Mouse (Mus musculus): ENCODE data around the gene Nrp1. TPM values are rescaled to one million over a fixed set of nuclear protein-coding genes. Genes with fewer than 3 reads are reported as not detected.

Gene Nrp1
- polyA plus RNA-seq, 1 experiment: 6.0 TPM

DNA sequence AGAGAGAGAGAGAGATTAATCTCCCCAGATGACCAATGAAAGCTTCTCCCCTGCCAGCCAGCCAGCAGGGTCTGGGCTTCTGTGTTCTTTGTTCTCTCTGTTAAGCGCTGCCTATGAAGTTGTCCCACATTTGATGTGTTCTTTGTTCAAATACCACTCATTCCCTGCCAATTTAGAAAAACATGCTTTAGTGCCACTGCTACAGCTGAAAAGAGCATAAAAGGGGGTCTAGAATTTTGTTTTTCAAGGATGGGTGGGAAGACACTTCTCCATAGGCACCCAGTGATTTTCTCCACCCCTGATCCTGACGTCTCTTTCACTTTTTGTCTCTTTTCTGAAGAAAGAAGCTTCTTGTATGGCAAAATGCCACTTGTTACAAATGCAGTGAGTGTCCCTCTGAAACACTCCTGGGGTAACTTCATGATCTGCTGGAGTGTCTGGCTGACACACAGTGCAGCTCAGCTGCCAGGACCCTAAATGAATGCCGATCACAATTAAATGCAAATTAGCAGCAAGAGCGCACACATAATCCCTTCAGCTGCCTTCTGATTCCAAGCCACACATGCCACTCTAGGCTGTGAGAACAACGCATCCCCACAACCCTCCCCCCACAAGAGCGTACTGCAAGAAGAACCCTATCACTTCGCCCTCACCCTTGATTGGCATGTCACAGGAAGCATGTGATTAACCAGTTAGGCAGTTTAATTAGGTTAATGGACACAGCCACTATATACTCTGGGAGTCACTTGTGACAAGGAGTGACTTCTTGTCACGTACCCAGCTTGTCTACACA is 170.4 kb downstream of the Nrp1 start:
- 76% methylated on average over 8 of the region's 8 CpGs for WGBS
- no peak overlapping the region for H3K27ac ChIP-seq (ENCODE audit: control insufficient read depth, insufficient read depth, low read depth, low read length, poor library complexity)
- TF ChIP-seq CTCF (IDR thresholded peaks at IDR 0.05; ENCODE audit: control insufficient read depth, insufficient read depth, low read length) (no peak), POLR2A (IDR thresholded peaks at IDR 0.05; ENCODE audit: borderline replicate concordance, control insufficient read depth, low read depth, low read length) (no peak)
- no peak overlapping the region for H3K4me3 ChIP-seq (replicated peaks; ENCODE audit: control insufficient read depth, low read depth, low read length)
- no peaks in the 10 kb centered on the region for H3K4me1 ChIP-seq (ENCODE audit: control insufficient read depth, insufficient read depth, low read length)

DNA sequence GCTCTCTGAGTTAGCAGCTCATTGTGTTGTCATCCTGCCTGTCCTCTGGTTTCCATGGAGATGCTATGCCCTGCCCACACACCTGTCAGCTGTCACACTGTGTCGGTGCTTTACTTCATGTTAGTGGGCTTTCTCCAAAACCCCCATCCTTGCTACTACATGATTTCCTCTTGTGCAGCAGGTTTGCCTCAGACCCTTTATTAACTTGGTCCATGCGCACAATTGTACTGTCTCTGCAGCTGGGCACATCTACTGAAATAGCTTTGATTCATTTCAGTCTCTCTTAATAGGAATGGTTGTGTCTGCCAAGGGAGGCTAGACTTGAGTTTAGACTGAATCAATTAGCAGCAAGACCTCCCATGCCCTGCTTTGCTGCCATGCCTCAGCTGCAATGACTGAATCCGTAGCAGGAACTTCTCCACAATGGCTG is 176.1 kb downstream of the Nrp1 start:
- Histone ChIP-seq H3K4me3 (replicated peaks; ENCODE audit: control insufficient read depth, low read depth, low read length) (no peak overlapping the region), H3K27ac (ENCODE audit: control insufficient read depth, insufficient read depth, low read depth, low read length, poor library complexity) (no peak overlapping the region), H3K4me1 (ENCODE audit: control insufficient read depth, insufficient read depth, low read length) (no peaks in the 10 kb centered on the region)
- WGBS: 60% methylated on average over 3 of the region's 3 CpGs
- TF ChIP-seq POLR2A (IDR thresholded peaks at IDR 0.05; ENCODE audit: borderline replicate concordance, control insufficient read depth, low read depth, low read length) (no peak), CTCF (IDR thresholded peaks at IDR 0.05; ENCODE audit: control insufficient read depth, insufficient read depth, low read length) (no peak)

DNA sequence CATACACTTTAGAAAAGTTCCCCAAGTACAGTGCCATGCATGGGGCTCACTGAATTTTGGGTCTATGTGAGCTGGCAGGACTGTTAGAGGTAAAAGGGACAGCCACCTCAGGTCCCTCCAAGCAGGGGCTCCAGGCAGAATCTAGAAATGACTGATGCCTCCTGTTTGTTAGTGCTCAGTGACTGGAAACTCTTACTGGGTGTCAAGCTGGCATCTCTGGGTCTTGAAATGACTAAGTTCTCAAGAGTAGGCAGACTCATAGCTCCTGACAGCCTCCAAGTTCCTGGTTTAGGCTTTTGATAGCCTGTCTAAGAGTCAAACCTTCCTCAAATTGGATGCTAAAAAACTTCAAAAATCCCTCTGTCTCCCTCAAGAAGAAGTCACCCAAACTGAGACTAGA is 177.3 kb downstream of the Nrp1 start:
- H3K4me3 ChIP-seq (replicated peaks; ENCODE audit: control insufficient read depth, low read depth, low read length): no peak overlapping the region
- H3K4me1 ChIP-seq (ENCODE audit: control insufficient read depth, insufficient read depth, low read length): no peaks in the 10 kb centered on the region
- TF ChIP-seq CTCF (IDR thresholded peaks at IDR 0.05; ENCODE audit: control insufficient read depth, insufficient read depth, low read length): no peak
- H3K27ac ChIP-seq (ENCODE audit: control insufficient read depth, insufficient read depth, low read depth, low read length, poor library complexity): no peak overlapping the region

DNA sequence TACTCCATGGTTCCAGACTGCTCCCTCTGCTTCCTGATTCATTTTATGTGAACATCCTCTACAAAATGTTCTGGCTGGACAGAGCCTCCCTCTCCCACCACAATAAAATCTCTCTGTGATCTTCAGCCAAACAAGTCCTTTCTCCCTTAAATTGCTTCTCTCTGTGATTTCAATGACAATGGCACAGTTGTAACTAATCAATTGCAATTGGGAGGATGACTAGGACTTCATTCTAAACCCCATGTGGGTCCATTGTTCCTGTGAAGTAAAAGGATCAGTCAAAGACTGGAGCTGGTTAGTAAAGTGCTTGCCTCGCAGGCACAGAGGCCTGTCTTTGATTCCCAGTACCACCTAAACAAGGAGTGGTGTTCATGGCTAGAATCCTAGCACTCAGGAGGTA is 180.0 kb downstream of the Nrp1 start:
- Histone ChIP-seq H3K4me1 (ENCODE audit: control insufficient read depth, insufficient read depth, low read length) (no peaks in the 10 kb centered on the region), H3K4me3 (replicated peaks; ENCODE audit: control insufficient read depth, low read depth, low read length) (no peak overlapping the region), H3K27ac (ENCODE audit: control insufficient read depth, insufficient read depth, low read depth, low read length, poor library complexity) (no peak overlapping the region)
- 68% methylated on average over 1 of the region's 1 CpGs for WGBS
- no peak for TF ChIP-seq POLR2A (IDR thresholded peaks at IDR 0.05; ENCODE audit: borderline replicate concordance, control insufficient read depth, low read depth, low read length)
- TF ChIP-seq CTCF (IDR thresholded peaks at IDR 0.05; ENCODE audit: control insufficient read depth, insufficient read depth, low read length): no peak

DNA sequence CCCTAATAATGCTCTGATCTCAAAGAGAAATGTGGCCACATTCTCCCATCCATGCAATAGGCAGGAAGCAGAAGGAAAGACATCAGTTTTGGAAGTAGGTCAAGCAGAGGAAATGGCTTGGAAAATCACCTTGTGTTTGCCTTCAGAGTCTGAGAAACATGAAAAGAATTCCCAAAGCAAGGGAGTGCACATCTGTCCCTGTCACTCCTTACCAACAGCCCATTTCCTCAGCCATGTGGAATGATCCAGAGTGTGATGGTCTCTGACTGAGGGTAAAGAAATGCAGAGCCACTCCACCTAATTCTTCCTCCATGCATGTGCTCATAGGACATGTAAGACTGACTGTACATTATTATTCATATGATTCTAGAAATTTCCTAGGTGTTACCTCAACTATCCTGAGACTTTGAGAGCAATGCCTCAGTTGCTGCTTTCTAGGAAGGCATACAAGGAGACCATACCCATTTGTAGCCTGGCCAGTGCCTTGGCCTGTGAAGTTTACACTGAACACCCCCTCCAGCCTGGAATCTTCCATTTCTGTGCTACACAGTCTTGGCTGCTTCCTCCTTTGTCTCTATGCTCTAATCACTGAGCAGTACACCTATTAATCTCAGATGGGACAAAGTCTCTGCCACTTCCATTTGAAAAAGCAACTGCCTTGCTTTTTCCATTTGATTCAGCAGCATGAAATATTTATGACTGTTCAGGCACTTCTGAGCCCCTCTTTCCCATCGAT is 183.1 kb downstream of the Nrp1 start:
- H3K27ac ChIP-seq (ENCODE audit: control insufficient read depth, insufficient read depth, low read depth, low read length, poor library complexity): no peak overlapping the region
- 25% methylated on average over 1 of the region's 1 CpGs for WGBS
- H3K4me1 ChIP-seq (ENCODE audit: control insufficient read depth, insufficient read depth, low read length): no peaks in the 10 kb centered on the region
- H3K4me3 ChIP-seq (replicated peaks; ENCODE audit: control insufficient read depth, low read depth, low read length): no peak overlapping the region
- TF ChIP-seq POLR2A (IDR thresholded peaks at IDR 0.05; ENCODE audit: borderline replicate concordance, control insufficient read depth, low read depth, low read length) (no peak), CTCF (IDR thresholded peaks at IDR 0.05; ENCODE audit: control insufficient read depth, insufficient read depth, low read length) (no peak)

DNA sequence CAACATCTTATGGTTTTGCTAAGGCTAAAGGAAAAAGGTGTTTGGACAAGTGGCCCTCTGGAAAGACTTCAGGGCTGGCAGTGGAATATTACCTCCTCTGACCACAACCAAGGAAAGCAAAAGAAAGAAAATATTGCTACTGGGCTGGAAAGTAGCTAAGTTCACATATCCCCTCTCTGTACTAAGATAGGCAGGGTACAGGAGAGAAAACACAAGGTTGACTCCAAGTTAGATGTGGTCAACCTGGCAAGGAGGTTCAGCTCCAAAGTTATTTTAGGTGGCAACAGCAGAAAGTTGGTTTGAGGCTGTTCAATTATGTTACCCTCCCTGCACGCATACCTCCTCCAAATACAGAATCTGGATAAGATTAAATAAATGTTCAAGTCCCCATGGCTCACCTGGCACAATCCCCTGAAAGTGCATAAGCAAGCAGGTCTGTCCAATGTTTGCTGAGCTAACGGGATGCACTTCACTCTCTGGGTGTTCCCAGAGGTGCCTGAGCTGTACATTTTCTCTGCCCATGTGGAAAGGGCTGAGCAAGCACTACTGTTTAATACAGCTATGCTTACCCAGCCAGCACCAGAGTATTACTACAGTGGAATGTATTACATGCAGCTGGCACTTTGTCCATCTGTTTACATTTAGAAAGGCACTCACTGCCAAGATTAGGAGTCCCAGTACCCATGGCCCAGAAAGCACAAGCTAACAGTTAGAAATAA is 185.9 kb downstream of the Nrp1 start:
- Histone ChIP-seq H3K4me3 (replicated peaks; ENCODE audit: control insufficient read depth, low read depth, low read length) (no peak overlapping the region), H3K4me1 (ENCODE audit: control insufficient read depth, insufficient read depth, low read length) (no peaks in the 10 kb centered on the region), H3K27ac (ENCODE audit: control insufficient read depth, insufficient read depth, low read depth, low read length, poor library complexity) (no peak overlapping the region)
- WGBS: 67% methylated on average over 2 of the region's 2 CpGs
- TF ChIP-seq POLR2A (IDR thresholded peaks at IDR 0.05; ENCODE audit: borderline replicate concordance, control insufficient read depth, low read depth, low read length): no peak
- TF ChIP-seq CTCF (IDR thresholded peaks at IDR 0.05; ENCODE audit: control insufficient read depth, insufficient read depth, low read length): no peak

DNA sequence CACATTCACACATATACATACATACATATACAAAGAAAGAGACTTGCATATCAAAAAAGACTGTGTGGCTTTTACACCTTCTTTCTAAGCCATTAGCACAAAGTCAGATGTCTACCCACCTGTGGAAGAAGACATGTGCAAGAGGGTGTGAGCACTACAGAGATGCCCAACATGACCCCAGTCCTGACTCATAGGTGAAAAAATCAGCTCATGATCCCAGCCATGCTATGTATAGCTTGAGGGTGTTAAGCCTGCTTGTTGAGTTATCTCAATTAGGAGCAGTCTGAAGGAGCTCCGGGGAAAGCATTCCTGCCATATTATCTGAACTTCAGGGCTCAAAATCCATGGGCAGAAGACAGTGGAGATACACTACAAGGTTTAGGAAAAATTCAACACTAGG is 187.9 kb downstream of the Nrp1 start:
- H3K4me3 ChIP-seq (replicated peaks; ENCODE audit: control insufficient read depth, low read depth, low read length): no peak overlapping the region
- TF ChIP-seq CTCF (IDR thresholded peaks at IDR 0.05; ENCODE audit: control insufficient read depth, insufficient read depth, low read length) (no peak), POLR2A (IDR thresholded peaks at IDR 0.05; ENCODE audit: borderline replicate concordance, control insufficient read depth, low read depth, low read length) (no peak)
- WGBS: 84% methylated on average over 1 of the region's 1 CpGs

DNA sequence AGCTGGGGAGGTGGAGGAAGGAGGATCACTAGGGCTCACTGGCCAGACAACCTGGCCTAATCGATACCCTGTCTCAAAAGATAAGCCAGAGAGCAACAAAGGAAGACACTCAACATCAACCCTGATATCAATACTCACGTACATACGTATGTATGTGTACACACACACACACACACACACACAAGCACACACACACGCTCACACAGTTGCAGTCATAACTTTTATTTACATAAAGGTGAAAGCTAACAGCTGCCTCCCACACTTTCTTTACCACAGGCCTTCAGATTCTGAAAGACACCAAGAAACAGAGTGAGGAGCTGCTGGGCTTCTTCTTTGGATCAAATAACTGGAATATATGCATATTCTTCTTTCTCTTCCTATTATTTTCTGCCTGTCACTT is 189.0 kb downstream of the Nrp1 start:
- H3K4me1 ChIP-seq (ENCODE audit: control insufficient read depth, insufficient read depth, low read length): no peaks in the 10 kb centered on the region
- no peak overlapping the region for H3K27ac ChIP-seq (ENCODE audit: control insufficient read depth, insufficient read depth, low read depth, low read length, poor library complexity)
- H3K4me3 ChIP-seq (replicated peaks; ENCODE audit: control insufficient read depth, low read depth, low read length): no peak overlapping the region
- 83% methylated on average over 4 of the region's 4 CpGs for WGBS
- TF ChIP-seq CTCF (IDR thresholded peaks at IDR 0.05; ENCODE audit: control insufficient read depth, insufficient read depth, low read length) (no peak), POLR2A (IDR thresholded peaks at IDR 0.05; ENCODE audit: borderline replicate concordance, control insufficient read depth, low read depth, low read length) (no peak)

More for the DNA sequence above, 187.9 kb downstream of the Nrp1 start:
- no peak overlapping the region for H3K27ac ChIP-seq (ENCODE audit: control insufficient read depth, insufficient read depth, low read depth, low read length, poor library complexity)
- H3K4me1 ChIP-seq (ENCODE audit: control insufficient read depth, insufficient read depth, low read length): no peaks in the 10 kb centered on the region
